Mouse (Mus musculus) ES-Bruce4 (cell line): ENCODE data around the gene Morn2. TPM values are rescaled to one million over a fixed set of nuclear protein-coding genes. Genes with fewer than 3 reads are reported as not detected.

Source experiments
- H3K27ac ChIP-seq: 2 replicates; pipeline ENCODE4 v1.5.1; 2012; ENCODE audit warnings: low read length, inconsistent platforms; ENCODE audit not compliant: insufficient read depth
- H3K27me3 ChIP-seq: 2 replicates; pipeline ENCODE4 v1.6.1; 2012; ENCODE audit warnings: mild to moderate bottlenecking, low read length, inconsistent platforms; ENCODE audit not compliant: control insufficient read depth, poor library complexity, insufficient read depth, severe bottlenecking
- H3K36me3 ChIP-seq: 2 replicates; pipeline ENCODE4 v1.6.1; 2012; ENCODE audit warnings: inconsistent platforms, mild to moderate bottlenecking, low read length, moderate library complexity; ENCODE audit not compliant: control insufficient read depth, poor library complexity, insufficient read depth, severe bottlenecking
- H3K4me1 ChIP-seq: one replicate; pipeline ENCODE4 v1.8.1; 2011; ENCODE audit warnings: low read length; ENCODE audit not compliant: control insufficient read depth, insufficient read depth
- H3K4me3 ChIP-seq: 2 replicates; pipeline ENCODE4 v1.5.1; 2011; ENCODE audit warnings: low read depth, mild to moderate bottlenecking, low read length
- H3K9ac ChIP-seq: 2 replicates; pipeline ENCODE4 v1.6.1; 2012; ENCODE audit warnings: low read depth, mild to moderate bottlenecking, inconsistent platforms; ENCODE audit not compliant: poor library complexity, severe bottlenecking
- H3K9me3 ChIP-seq: replicated peaks from 2 replicates; pipeline ENCODE4 v1.6.1; 2012; ENCODE audit warnings: mild to moderate bottlenecking, low read length, inconsistent platforms; ENCODE audit not compliant: control insufficient read depth, poor library complexity, insufficient read depth, severe bottlenecking
- CTCF ChIP-seq: IDR thresholded peaks from one replicate; pipeline ENCODE4 v1.8.1; 2011; ENCODE audit warnings: low read depth, low read length
- EP300 ChIP-seq: IDR thresholded peaks from 2 replicates; pipeline ENCODE4 v1.6.1; 2011; ENCODE audit warnings: low read depth, low read length; ENCODE audit not compliant: insufficient read depth
- POLR2A ChIP-seq: IDR thresholded peaks from one replicate; pipeline ENCODE4 v1.8.1; 2011; ENCODE audit warnings: low read length; ENCODE audit not compliant: insufficient read depth
- polyA plus RNA-seq: library from polyadenylated mRNA; stranded (reverse); fragments of >200 nt; gene quantifications from 2 replicates; pipeline ENCODE4 v1.2.4, GENCODE M21; 2011; ENCODE audit warnings: low read depth; ENCODE audit not compliant: missing spikeins, insufficient read depth, insufficient read length

The Morn2 gene
- polyA plus RNA-seq, 1 experiment: 7.5 TPM

DNA sequence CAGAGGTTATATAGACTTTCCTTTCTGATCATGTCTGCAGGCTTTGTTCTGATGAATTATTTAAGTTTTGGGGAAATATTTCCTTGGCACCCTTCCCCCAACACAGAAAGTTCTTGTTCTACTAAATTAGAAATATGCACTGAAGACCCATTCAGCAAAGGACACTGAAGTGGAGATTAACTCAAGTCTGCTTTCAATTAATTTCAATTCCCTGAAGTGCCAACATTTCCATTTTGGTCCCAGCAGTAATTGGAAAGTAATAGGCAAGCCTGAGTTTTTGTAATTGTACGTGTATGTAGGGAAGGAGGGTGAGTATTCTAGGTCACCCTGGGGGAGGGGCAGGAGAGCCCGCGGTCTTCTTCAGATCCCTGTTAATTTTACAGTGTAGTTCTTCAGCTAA lies 36.4 kb downstream of the Morn2 start:
- Histone ChIP-seq H3K9ac (no peak overlapping the region), H3K4me3 (no peak overlapping the region), H3K9me3 (no peaks in the 10 kb centered on the region), H3K27me3 (no peaks in the 10 kb centered on the region), H3K36me3 (no peaks in the 10 kb centered on the region), H3K27ac (no peak overlapping the region), H3K4me1 (no peaks in the 10 kb centered on the region)
- TF ChIP-seq POLR2A (no peak), CTCF (no peak), EP300 (no peak)

DNA sequence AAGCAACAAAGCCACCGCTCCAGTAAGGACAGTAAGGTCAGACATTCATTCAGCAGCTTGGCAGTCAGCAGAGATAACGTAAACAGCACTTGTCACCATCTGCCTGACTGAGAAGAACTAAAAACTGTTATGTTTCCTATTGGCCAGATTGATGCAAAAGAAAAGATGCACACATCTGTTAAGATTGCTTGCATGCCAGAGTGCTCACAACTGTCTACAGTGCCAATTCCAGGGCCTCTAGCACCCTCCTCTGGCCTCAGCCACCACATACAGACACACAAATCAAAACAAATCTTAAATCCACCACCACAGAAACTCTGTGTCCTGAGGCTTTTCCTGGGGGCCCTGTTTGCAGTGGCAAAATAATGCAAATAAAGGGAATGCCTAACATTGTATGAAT lies 42.4 kb downstream of the Morn2 start:
- H3K9me3 ChIP-seq: no peaks in the 10 kb centered on the region
- no peaks in the 10 kb centered on the region for H3K4me1 ChIP-seq
- H3K4me3 ChIP-seq: no peak overlapping the region
- H3K36me3 ChIP-seq: no peaks in the 10 kb centered on the region
- H3K27me3 ChIP-seq: no peaks in the 10 kb centered on the region
- H3K27ac ChIP-seq: no peak overlapping the region
- TF ChIP-seq POLR2A (no peak), CTCF (peak; percentile 57)
- no peak overlapping the region for H3K9ac ChIP-seq

DNA sequence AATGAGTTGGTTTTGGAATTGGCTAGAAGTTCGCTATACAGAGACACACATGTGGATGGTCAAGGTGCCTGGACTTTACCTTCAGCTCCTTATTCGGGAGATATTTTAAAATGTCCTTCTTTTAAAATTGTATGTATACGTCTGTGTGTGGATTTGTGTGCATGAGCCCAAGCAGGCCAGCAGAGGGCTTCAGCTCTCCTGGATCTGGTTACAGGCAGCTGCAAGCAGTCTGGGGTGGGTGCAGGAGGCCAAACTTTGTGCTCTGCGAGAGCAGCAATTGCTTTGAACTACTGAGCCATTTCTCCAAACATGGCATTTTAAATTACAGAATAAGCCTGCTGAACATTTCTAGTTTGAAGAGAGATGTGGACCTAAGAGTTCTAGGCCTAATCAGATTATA lies 55.3 kb downstream of the Morn2 start:
- TF ChIP-seq POLR2A (no peak), EP300 (no peak), CTCF (peak; percentile 57)
- H3K4me3 ChIP-seq: no peak overlapping the region
- H3K27ac ChIP-seq: no peak overlapping the region
- H3K27me3 ChIP-seq: no peaks in the 10 kb centered on the region
- H3K9me3 ChIP-seq: no peaks in the 10 kb centered on the region; the same call in 1 of the 2 replicates
- H3K4me1 ChIP-seq: no peaks in the 10 kb centered on the region
- H3K9ac ChIP-seq: no peak overlapping the region
- H3K36me3 ChIP-seq: no peaks in the 10 kb centered on the region

DNA sequence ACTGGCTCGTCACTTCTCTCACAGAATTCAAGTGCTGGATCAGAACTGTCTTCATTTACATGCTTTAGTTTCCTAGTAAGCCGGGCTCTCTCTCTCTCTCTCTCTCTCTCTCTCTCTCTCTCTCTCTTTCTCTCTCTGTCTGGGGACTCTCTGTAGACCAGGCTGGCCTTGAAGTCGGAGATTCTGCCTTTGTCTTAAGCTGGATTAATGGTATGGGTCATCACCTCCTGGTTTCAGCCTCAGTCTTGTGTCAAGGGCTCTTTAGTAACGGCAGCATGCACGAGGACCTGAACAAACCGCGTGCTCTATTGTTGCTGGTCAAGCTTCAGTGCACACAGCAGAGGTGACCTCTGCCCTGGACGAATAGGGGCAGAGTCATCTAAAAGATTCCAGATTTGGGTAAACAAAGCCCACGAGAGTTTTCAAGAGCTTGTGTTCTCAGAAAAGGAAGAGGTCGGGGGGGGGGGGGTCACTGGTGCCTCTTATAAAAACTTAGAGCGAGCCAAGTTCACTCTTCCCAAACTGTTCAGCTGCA lies 56.7 kb downstream of the Morn2 start:
- Histone ChIP-seq H3K27ac (no peak overlapping the region), H3K9ac (no peak overlapping the region)

More for the DNA sequence above, 56.7 kb downstream of the Morn2 start:
- Histone ChIP-seq H3K4me3 (no peak overlapping the region), H3K4me1 (no peaks in the 10 kb centered on the region), H3K9me3 (no peaks in the 10 kb centered on the region; the same call in 1 of the 2 replicates), H3K27me3 (no peaks in the 10 kb centered on the region), H3K36me3 (no peaks in the 10 kb centered on the region)
- no peak for TF ChIP-seq EP300
- TF ChIP-seq POLR2A: no peak
- TF ChIP-seq CTCF: no peak

Other genes starting within 250 kb of the Morn2 start
- 73.4 and 77.4 TPM in 2 replicates for gene Hnrnpll, start 227.9 kb upstream of the Morn2 start, polyA plus RNA-seq
- 15.1 and 17.5 TPM in 2 replicates for gene Galm, start 162.7 kb upstream of the Morn2 start, polyA plus RNA-seq
- 328 and 372 TPM in 2 replicates for gene Srsf7, start 82.9 kb upstream of the Morn2 start, polyA plus RNA-seq
- gene Ttc39d, start 82.7 kb upstream of the Morn2 start, polyA plus RNA-seq: not detected in 2 replicates
- 45.8 and 52.8 TPM in 2 replicates for gene Gemin6, start 65.8 kb upstream of the Morn2 start, polyA plus RNA-seq
- 19.7 and 26.4 TPM in 2 replicates for gene Dhx57, start 273 bp downstream of the Morn2 start, polyA plus RNA-seq
- not detected in 2 replicates for gene Arhgef33, start 17.2 kb downstream of the Morn2 start, polyA plus RNA-seq
- gene Gm10190, start 83.3 kb downstream of the Morn2 start, polyA plus RNA-seq: not detected in 2 replicates
- 40.3 and 43.1 TPM in 2 replicates for gene Sos1, start 190.2 kb downstream of the Morn2 start, polyA plus RNA-seq